Mouse (Mus musculus) midbrain, embryonic 16.5 days (tissue): ENCODE data around the gene Gm49450. TPM values are rescaled to one million over a fixed set of nuclear protein-coding genes. Genes with fewer than 3 reads are reported as not detected.
"Not testable (repeated sequence)": the region's sequence is repeated elsewhere in the genome, so short reads cannot be mapped to it uniquely, and the experiment has no call there.

ENCODE experiments used
- ATAC-seq: fragments of 200-750 bp; cut with Nextera tagmentation; 2 replicates; pipeline ENCODE4 v1.8.0; 2017; ENCODE audit warnings: moderate TSS enrichment
- H3K27ac ChIP-seq: fragments of 300-500 bp; sonication (generic); 2 replicates; pipeline ENCODE4 v1.5.1; 2014; ENCODE audit warnings: mild to moderate bottlenecking, low read length, mixed read lengths
- H3K27me3 ChIP-seq: fragments of 300-500 bp; sonication (generic); 2 replicates; pipeline ENCODE4 v1.6.1; 2014; ENCODE audit warnings: low read depth, low read length, mixed read lengths; ENCODE audit not compliant: control insufficient read depth, insufficient read depth
- H3K36me3 ChIP-seq: fragments of 300-500 bp; sonication (generic); 2 replicates; pipeline ENCODE4 v1.6.1; 2014; ENCODE audit warnings: mild to moderate bottlenecking, low read length, moderate library complexity, mixed read lengths; ENCODE audit not compliant: control insufficient read depth, insufficient read depth
- H3K4me1 ChIP-seq: fragments of 300-500 bp; sonication (generic); 2 replicates; pipeline ENCODE4 v1.6.1; 2014; ENCODE audit warnings: mild to moderate bottlenecking, low read length, mixed read lengths; ENCODE audit not compliant: control insufficient read depth, insufficient read depth
- H3K4me2 ChIP-seq: fragments of 300-500 bp; sonication (generic); 2 replicates; pipeline ENCODE4 v1.6.1; 2014; ENCODE audit warnings: mild to moderate bottlenecking, low read length, mixed read lengths
- H3K4me3 ChIP-seq: fragments of 300-500 bp; sonication (generic); 2 replicates; pipeline ENCODE4 v1.5.1; 2014; ENCODE audit warnings: low read depth, mild to moderate bottlenecking, low read length, moderate library complexity, mixed read lengths
- H3K9ac ChIP-seq: fragments of 300-500 bp; sonication (generic); 2 replicates; pipeline ENCODE4 v1.6.1; 2014; ENCODE audit warnings: low read depth, low read length, mixed read lengths
- H3K9me3 ChIP-seq: fragments of 300-500 bp; sonication (generic); replicated peaks from 2 replicates; pipeline ENCODE4 v1.6.1; 2014; ENCODE audit warnings: mild to moderate bottlenecking, low read length, mixed read lengths; ENCODE audit not compliant: control insufficient read depth, poor library complexity, severe bottlenecking
- WGBS: fragments of 180-500 bp; shearing (Covaris S2); extraction: QIAGEN DNeasy Blood & Tissue Kit; methylation state at CpG from one replicate; pipeline ENCODE4 v1.1.7; 2014; 5-methylcytosine and 5-hydroxymethylcytosine counted together
- polyA plus RNA-seq: library from polyadenylated mRNA; unstranded; fragments of >200 nt; fragmentation: Nextera tagmentation; extraction: Ambion mirVana; gene quantifications from 2 replicates; pipeline ENCODE4 v1.2.1, GENCODE M21; 2015

The Gm49450 gene
- polyA plus RNA-seq, 1 experiment from 2014 or later, result not detected

- Histone ChIP-seq H3K4me2 (peak overlapping the region; percentile 53), H3K9me3 (no peaks in the 10 kb centered on the region), H3K27me3 (no peaks in the 10 kb centered on the region), H3K4me3 (peak overlapping the region; percentile 11), H3K9ac (peak overlapping the region; percentile 58), H3K4me1 (peaks cover 54% of the 10 kb centered on the region), H3K36me3 (no peaks in the 10 kb centered on the region), H3K27ac (peak overlapping the region; percentile 91)
- WGBS, result 18% methylated on average over 14 of the region's 14 CpGs
- ATAC-seq, result peak; percentile 68
Measured at GRCm38 (mm10) chr15:98977759-98978408, 24.5 kb upstream of the Gm49450 start.

GRCm38 (mm10) chr15:98976763-98977758 lies 23.7 kb upstream of the Gm49450 start:
- no peaks in the 10 kb centered on the region for H3K9me3 ChIP-seq
- ATAC-seq, result no peak
- H3K36me3 ChIP-seq, result no peaks in the 10 kb centered on the region
- H3K4me2 ChIP-seq, result peak overlapping the region; percentile 53
- H3K9ac ChIP-seq, result peak overlapping the region; percentile 58
- H3K27me3 ChIP-seq, result no peaks in the 10 kb centered on the region
- WGBS, result 52% methylated on average over 21 of the region's 21 CpGs
- peak overlapping the region; percentile 91 for H3K27ac ChIP-seq
- peak overlapping the region; percentile 11; the same call in 1 of the 2 replicates for H3K4me3 ChIP-seq
- peaks cover 53% of the 10 kb centered on the region for H3K4me1 ChIP-seq

- WGBS, result 77% methylated on average over 9 of the region's 9 CpGs
- no peak for ATAC-seq
- Histone ChIP-seq H3K36me3 (no peaks in the 10 kb centered on the region), H3K4me3 (no peak overlapping the region), H3K9me3 (no peaks in the 10 kb centered on the region), H3K27me3 (no peaks in the 10 kb centered on the region), H3K9ac (0 out of 2 replicates have a peak overlapping the region, but pooled peaks have one; percentile 28), H3K4me1 (peaks cover 60% of the 10 kb centered on the region), H3K4me2 (0 out of 2 replicates have a peak overlapping the region, but pooled peaks have one; percentile 5), H3K27ac (peak overlapping the region; percentile 100)
Measured at GRCm38 (mm10) chr15:98973015-98973614, 19.8 kb upstream of the Gm49450 start.

- not testable (repeated sequence) for H3K27me3 ChIP-seq, H3K9me3 ChIP-seq, H3K36me3 ChIP-seq
- H3K9ac ChIP-seq, result peak overlapping the region; percentile 73
- H3K4me1 ChIP-seq, result peaks cover 52% of the 10 kb centered on the region
- H3K27ac ChIP-seq, result peak overlapping the region; percentile 100
- peak overlapping the region; percentile 33 for H3K4me3 ChIP-seq
- peak; percentile 72 for ATAC-seq
- 36% methylated on average over 15 of the region's 15 CpGs for WGBS
- peak overlapping the region; percentile 70 for H3K4me2 ChIP-seq
Measured at GRCm38 (mm10) chr15:98971576-98972320, 18.4 kb upstream of the Gm49450 start.

GRCm38 (mm10) chr15:98971111-98971510 lies 17.8 kb upstream of the Gm49450 start:
- peak overlapping the region; percentile 100 for H3K27ac ChIP-seq
- peaks cover 48% of the 10 kb centered on the region for H3K4me1 ChIP-seq
- peak overlapping the region; percentile 70 for H3K4me2 ChIP-seq
- peak overlapping the region; percentile 73 for H3K9ac ChIP-seq
- peak; percentile 83 for ATAC-seq
- no peaks in the 10 kb centered on the region for H3K36me3 ChIP-seq
- H3K9me3 ChIP-seq, result no peaks in the 10 kb centered on the region
- peak overlapping the region; percentile 33 for H3K4me3 ChIP-seq
- no peaks in the 10 kb centered on the region for H3K27me3 ChIP-seq
- 1% methylated on average over 4 of the region's 4 CpGs for WGBS

- peak overlapping the region; percentile 100 for H3K27ac ChIP-seq
- no peaks in the 10 kb centered on the region for H3K36me3 ChIP-seq
- no peaks in the 10 kb centered on the region for H3K9me3 ChIP-seq
- H3K4me1 ChIP-seq, result peaks cover 48% of the 10 kb centered on the region
- no peaks in the 10 kb centered on the region for H3K27me3 ChIP-seq
- 2% methylated on average over 16 of the region's 16 CpGs for WGBS
- H3K4me2 ChIP-seq, result peak overlapping the region; percentile 50
- peak overlapping the region; percentile 4; the same call in 1 of the 2 replicates for H3K4me3 ChIP-seq
- ATAC-seq, result no peak
- H3K9ac ChIP-seq, result peak overlapping the region; percentile 58
Measured at GRCm38 (mm10) chr15:98969372-98970101, 16.2 kb upstream of the Gm49450 start.

- H3K36me3 ChIP-seq, result no peaks in the 10 kb centered on the region
- peaks cover 48% of the 10 kb centered on the region for H3K4me1 ChIP-seq
- 1% methylated on average over 12 of the region's 12 CpGs for WGBS
- H3K27me3 ChIP-seq, result no peaks in the 10 kb centered on the region
- peak overlapping the region; percentile 4; the same call in 1 of the 2 replicates for H3K4me3 ChIP-seq
- no peaks in the 10 kb centered on the region; the same call in 1 of the 2 replicates for H3K9me3 ChIP-seq
- ATAC-seq, result peak; percentile 69
- peak overlapping the region; percentile 50 for H3K4me2 ChIP-seq
- H3K27ac ChIP-seq, result peak overlapping the region; percentile 100
- H3K9ac ChIP-seq, result peak overlapping the region; percentile 58
Measured at GRCm38 (mm10) chr15:98968701-98969371, 15.5 kb upstream of the Gm49450 start.
